Mouse (Mus musculus): ENCODE measurements at regions not wholly inside any gene's neighbourhood (a gene's known extent, or its start where the extent isn't known, plus 50 kb on each side); places are given as distances from the start of the nearest gene placed in this dataset.

DNA sequence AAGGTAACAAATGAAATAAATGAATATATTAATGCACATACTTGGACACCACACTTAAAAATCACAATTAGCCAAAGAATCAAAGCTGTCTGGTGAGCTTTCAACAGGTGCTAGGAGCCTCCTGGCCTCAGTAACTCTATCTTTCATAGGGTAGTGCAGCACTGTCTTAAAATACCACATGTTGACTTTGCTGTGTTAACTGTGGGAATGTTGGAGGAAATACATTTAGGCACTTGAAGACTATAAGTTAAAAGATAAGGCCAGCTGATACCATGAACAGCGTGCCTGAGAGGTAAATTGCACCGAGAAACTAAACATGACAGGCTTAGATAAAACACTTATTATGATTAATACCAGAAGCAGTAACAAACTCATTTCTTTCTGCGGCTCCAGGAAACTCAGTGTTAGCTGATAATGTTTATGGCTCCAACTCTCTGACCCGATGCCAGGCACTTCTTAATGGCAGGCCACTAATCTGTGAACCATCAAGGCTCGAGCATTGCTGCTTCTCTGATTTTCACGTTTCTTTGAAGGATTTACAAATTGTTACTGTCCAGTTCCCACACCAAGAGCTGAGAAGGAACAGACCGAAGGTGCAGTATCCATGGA is 343.8 kb upstream of the Fam241a start:
- TF ChIP-seq CTCF (conservative IDR thresholded peaks at IDR 0.05; ENCODE audit: low read length) = no peak
- TF ChIP-seq POU5F1 (IDR thresholded peaks at IDR 0.05; ENCODE audit: borderline replicate concordance, low read length) = no peak
- no peak for TF ChIP-seq NANOG (IDR thresholded peaks at IDR 0.05; ENCODE audit: borderline replicate concordance, low read length)
